27 mouse cellular contexts compared by ENCODE assay signal in the genomic region with DNA sequence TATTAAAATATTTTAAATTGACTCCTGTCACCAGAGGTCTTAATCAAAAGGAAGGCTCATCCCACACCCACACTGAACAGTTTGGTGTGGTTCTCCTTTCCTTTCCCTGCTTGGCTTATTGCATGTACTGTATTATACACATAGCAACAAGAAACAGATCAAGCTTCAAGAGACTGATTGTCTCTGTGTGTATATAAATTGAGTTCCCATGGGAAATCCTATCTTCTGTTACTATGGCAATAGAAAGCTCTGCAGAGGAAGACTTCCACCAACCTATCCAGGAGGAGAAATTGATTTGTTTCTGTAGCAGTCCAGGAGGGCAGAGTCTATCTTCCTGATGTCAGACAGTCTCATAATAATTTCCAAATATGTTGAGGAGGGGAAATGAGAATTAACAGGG.
DNase-seq lines count a peak whose midpoint lies in the region; ATAC-seq lines count a peak whose summit lies in the region.
"Had no signal": no experiment of that assay in that cellular context is flagged by ENCODE, and none has a peak within 500 bp of the region (broad histone marks: within the 10 kb centered on the region; RNA-seq: fewer than 3 reads in every experiment).

No protein-coding gene starts in this region.

- no peaks in the 10 kb centered on the region for H3K36me3 ChIP-seq in midbrain, embryonic 11.5 days (ENCODE audit: control insufficient read depth, insufficient read depth, low read length)
- no peaks in the 10 kb centered on the region for H3K36me3 ChIP-seq in midbrain, embryonic 10.5 days
- H3K36me3 ChIP-seq in hindbrain, embryonic 14.5 days (replicated peaks; ENCODE audit: control insufficient read depth, insufficient read depth) = no peaks in the 10 kb centered on the region
- no peaks in the 10 kb centered on the region for H3K36me3 ChIP-seq in midbrain, embryonic 13.5 days
- H3K36me3 ChIP-seq in neural tube, embryonic 14.5 days (ENCODE audit: control insufficient read depth, insufficient read depth, low read length) = no peaks in the 10 kb centered on the region
- H3K36me3 ChIP-seq: heart, embryonic 13.5 days; limb, embryonic 10.5 days; liver, embryonic 15.5 days had no signal

- H3K9me3 ChIP-seq in midbrain, embryonic 11.5 days (ENCODE audit: control insufficient read depth, low read length) = no peaks in the 10 kb centered on the region
- no peaks in the 10 kb centered on the region for H3K9me3 ChIP-seq in midbrain, embryonic 10.5 days (replicated peaks)
- H3K9me3 ChIP-seq in hindbrain, embryonic 14.5 days (ENCODE audit: control insufficient read depth, low read length) = no peaks in the 10 kb centered on the region
- H3K9me3 ChIP-seq in midbrain, embryonic 13.5 days = no peaks in the 10 kb centered on the region
- H3K9me3 ChIP-seq in neural tube, embryonic 14.5 days (ENCODE audit: control insufficient read depth, low read length) = no peaks in the 10 kb centered on the region
- H3K9me3 ChIP-seq: forebrain, embryonic 13.5 days; heart, embryonic 13.5 days; limb, embryonic 10.5 days; liver, embryonic 15.5 days had no signal

- no peaks in the 10 kb centered on the region for H3K27me3 ChIP-seq in midbrain, embryonic 11.5 days (ENCODE audit: control insufficient read depth, insufficient read depth, low read length)
- H3K27me3 ChIP-seq in midbrain, embryonic 10.5 days (ENCODE audit: low read depth, poor library complexity, severe bottlenecking) = no peaks in the 10 kb centered on the region
- no peaks in the 10 kb centered on the region for H3K27me3 ChIP-seq in hindbrain, embryonic 14.5 days (ENCODE audit: control insufficient read depth, insufficient read depth, low read length)
- H3K27me3 ChIP-seq in midbrain, embryonic 13.5 days = no peaks in the 10 kb centered on the region
- H3K27me3 ChIP-seq in neural tube, embryonic 14.5 days (ENCODE audit: control insufficient read depth, insufficient read depth, low read length) = no peaks in the 10 kb centered on the region
- H3K27me3 ChIP-seq: forebrain, embryonic 13.5 days; heart, embryonic 13.5 days; liver, embryonic 15.5 days had no signal

- no peak overlapping the region for H3K27ac ChIP-seq in midbrain, embryonic 11.5 days (ENCODE audit: low read depth, low read length)
- H3K27ac ChIP-seq in midbrain, embryonic 10.5 days (replicated peaks) = no peak overlapping the region
- no peak overlapping the region for H3K27ac ChIP-seq in hindbrain, embryonic 14.5 days
- no peak overlapping the region for H3K27ac ChIP-seq in midbrain, embryonic 13.5 days
- H3K27ac ChIP-seq in neural tube, embryonic 14.5 days (ENCODE audit: low read depth, low read length) = no peak overlapping the region
- H3K27ac ChIP-seq: forebrain, embryonic 13.5 days; heart, adult 2 months; heart, embryonic 13.5 days; kidney, postnatal 0 days; limb, embryonic 10.5 days; liver, embryonic 15.5 days had no signal

- H3K9ac ChIP-seq in midbrain, embryonic 11.5 days (ENCODE audit: low read length) = no peak overlapping the region
- H3K9ac ChIP-seq in hindbrain, embryonic 14.5 days = no peak overlapping the region
- no peak overlapping the region for H3K9ac ChIP-seq in midbrain, embryonic 13.5 days (replicated peaks)
- no peak overlapping the region for H3K9ac ChIP-seq in neural tube, embryonic 14.5 days (replicated peaks; ENCODE audit: low read depth, low read length)
- H3K9ac ChIP-seq: forebrain, embryonic 13.5 days; heart, embryonic 13.5 days; liver, embryonic 15.5 days had no signal

- no peak for DNase-seq in midbrain, embryonic 11.5 days (ENCODE audit: low spot score, missing footprints)
- DNase-seq in midbrain, embryonic 10.5 days (ENCODE audit: low spot score) = no peak
- DNase-seq in hindbrain, embryonic 14.5 days (ENCODE audit: low spot score) = no peak
- no peak for DNase-seq in lung, adult 18-20 months
- no peak for DNase-seq in kidney, adult 8-10 months
- DNase-seq in left cerebral cortex, adult 18-20 months (ENCODE audit: low spot score in 2 of 2) = no peak
- DNase-seq: adrenal gland, adult 8-10 months; cerebellum, adult 18-20 months; cerebellum, postnatal 14 days; gastrocnemius, postnatal 25 days; heart, adult 2 months; heart, postnatal 14 days; kidney, adult 18-20 months; layer of hippocampus, adult 9-11 months; liver; lung, postnatal 4 days; right cerebral cortex, postnatal 25 days; spleen, adult 18-20 months had no signal

- H3K4me1 ChIP-seq in midbrain, embryonic 11.5 days (ENCODE audit: control insufficient read depth, insufficient read depth, low read length) = no peaks in the 10 kb centered on the region
- no peaks in the 10 kb centered on the region for H3K4me1 ChIP-seq in midbrain, embryonic 10.5 days
- H3K4me1 ChIP-seq in hindbrain, embryonic 14.5 days (replicated peaks; ENCODE audit: control insufficient read depth, insufficient read depth, low read length) = 0 out of 2 replicates have a peak, but pooled peaks cover 6% of the 10 kb centered on the region
- H3K4me1 ChIP-seq in midbrain, embryonic 13.5 days (replicated peaks) = 0 out of 2 replicates have a peak, but pooled peaks cover 5% of the 10 kb centered on the region
- H3K4me1 ChIP-seq in neural tube, embryonic 14.5 days (ENCODE audit: control insufficient read depth, insufficient read depth, low read length) = 0 out of 2 replicates have a peak, but pooled peaks cover 2% of the 10 kb centered on the region
- H3K4me1 ChIP-seq: forebrain, embryonic 13.5 days; heart, embryonic 13.5 days; limb, embryonic 10.5 days; liver, embryonic 15.5 days had no signal

- no peak overlapping the region for H3K4me3 ChIP-seq in midbrain, embryonic 11.5 days (ENCODE audit: low read depth, low read length)
- no peak overlapping the region for H3K4me3 ChIP-seq in midbrain, embryonic 10.5 days
- no peak overlapping the region for H3K4me3 ChIP-seq in hindbrain, embryonic 14.5 days (replicated peaks; ENCODE audit: low read length)
- no peak overlapping the region for H3K4me3 ChIP-seq in midbrain, embryonic 13.5 days (replicated peaks)
- no peak overlapping the region for H3K4me3 ChIP-seq in neural tube, embryonic 14.5 days (ENCODE audit: low read depth, low read length)
- H3K4me3 ChIP-seq: forebrain, embryonic 13.5 days; heart, adult 2 months; heart, embryonic 13.5 days; limb, embryonic 10.5 days; liver, embryonic 15.5 days; myocyte had no signal

- ATAC-seq in midbrain, embryonic 11.5 days (ENCODE audit: low FRiP score) = peak; percentile 61; the same call in 1 of the 2 replicates
- peak; percentile 59 for ATAC-seq in hindbrain, embryonic 14.5 days (ENCODE audit: low FRiP score)
- peak; percentile 50; the same call in 1 of the 2 replicates for ATAC-seq in midbrain, embryonic 13.5 days
- peak; percentile 70 for ATAC-seq in neural tube, embryonic 14.5 days (ENCODE audit: low read depth)
- ATAC-seq: activated CD4-positive, CD25-positive, alpha-beta regulatory T cell, adult 4 months; forebrain, embryonic 13.5 days had no signal

- no peak overlapping the region for H3K4me2 ChIP-seq in midbrain, embryonic 11.5 days
- no peak overlapping the region for H3K4me2 ChIP-seq in hindbrain, embryonic 14.5 days (replicated peaks)
- no peak overlapping the region for H3K4me2 ChIP-seq in midbrain, embryonic 13.5 days (replicated peaks)
- H3K4me2 ChIP-seq in neural tube, embryonic 14.5 days (ENCODE audit: low read depth, low read length) = no peak overlapping the region
- H3K4me2 ChIP-seq: forebrain, embryonic 13.5 days; heart, embryonic 13.5 days; liver, embryonic 15.5 days had no signal
